Mouse (Mus musculus) adrenal gland, adult 18-20 months (tissue): ENCODE data around the gene Vrk1. TPM values are rescaled to one million over a fixed set of nuclear protein-coding genes. Genes with fewer than 3 reads are reported as not detected.

ENCODE experiments used
- DNase-seq, 2 experiments: peaks; one replicate each; pipeline ENCODE4 v3.0.0; 2021 to 2022; ENCODE audit warnings: low spot score in 2 of 2
- total RNA-seq, 2 experiments: library from RNA; stranded (reverse); gene quantifications; 1 replicate in 1 of 2; 2 replicates in 1 of 2; pipeline ENCODE4 v1.2.3; 2021

The Vrk1 gene
- total RNA-seq, 2 experiments from 2014 or later, result 13.1 to 14.4 TPM

GRCm38 (mm10) chr12:106107272-106107671, 97.2 kb downstream of the Vrk1 start:
- no peak for DNase-seq

- peak; percentile 29 to 31 for DNase-seq
Observed at GRCm38 (mm10) chr12:106115070-106115891, 105.3 kb downstream of the Vrk1 start.

- peak in 1 of 2 experiments; percentile 33 for DNase-seq
Observed at GRCm38 (mm10) chr12:106115892-106116206, 105.8 kb downstream of the Vrk1 start.

GRCm38 (mm10) chr12:106123276-106123675, 113.2 kb downstream of the Vrk1 start:
- no peak for DNase-seq

GRCm38 (mm10) chr12:106124581-106124980, 114.6 kb downstream of the Vrk1 start:
- no peak for DNase-seq

Other genes with a start within 250 kb of the Vrk1 start
- gene Papola, start 225.5 kb upstream of the Vrk1 start, total RNA-seq, result 100 to 1,000 TPM; 214 to 222 TPM